Mouse (Mus musculus) neural tube, embryonic 15.5 days (tissue): ENCODE measurements around the gene Mrvi1. TPM values are rescaled to one million over a fixed set of nuclear protein-coding genes. Genes with fewer than 3 reads are reported as not detected.

Experiments used
- ATAC-seq: fragments of 200-750 bp; cut with Nextera tagmentation; 2 replicates; pipeline ENCODE4 v1.8.0; 2017; ENCODE audit warnings: mild to moderate bottlenecking, moderate TSS enrichment, moderate library complexity; ENCODE audit not compliant: low FRiP score
- H3K27ac ChIP-seq: fragments of 300-500 bp; sonication (generic); replicated peaks from 2 replicates; pipeline ENCODE4 v1.5.1; 2015; ENCODE audit warnings: mild to moderate bottlenecking, inconsistent platforms
- H3K27me3 ChIP-seq: fragments of 300-500 bp; sonication (generic); replicated peaks from 2 replicates; pipeline ENCODE4 v1.6.1; 2015; ENCODE audit warnings: inconsistent platforms
- H3K36me3 ChIP-seq: fragments of 300-500 bp; sonication (generic); 2 replicates; pipeline ENCODE4 v1.6.1; 2015; ENCODE audit warnings: inconsistent platforms
- H3K4me1 ChIP-seq: fragments of 300-500 bp; sonication (generic); 2 replicates; pipeline ENCODE4 v1.6.1; 2015; ENCODE audit warnings: inconsistent platforms
- H3K4me2 ChIP-seq: fragments of 300-500 bp; sonication (generic); 2 replicates; pipeline ENCODE4 v1.6.1; 2015; ENCODE audit warnings: inconsistent platforms, mild to moderate bottlenecking, moderate library complexity
- H3K4me3 ChIP-seq: fragments of 300-500 bp; sonication (generic); replicated peaks from 2 replicates; pipeline ENCODE4 v1.5.1; 2015; ENCODE audit warnings: mild to moderate bottlenecking, inconsistent platforms
- H3K9ac ChIP-seq: fragments of 300-500 bp; sonication (generic); replicated peaks from 2 replicates; pipeline ENCODE4 v1.6.1; 2015; ENCODE audit warnings: mild to moderate bottlenecking, inconsistent platforms
- H3K9me3 ChIP-seq: fragments of 300-500 bp; sonication (generic); replicated peaks from 2 replicates; pipeline ENCODE4 v1.6.1; 2016; ENCODE audit warnings: inconsistent platforms
- WGBS: fragments of 180-500 bp; shearing (Covaris S2); methylation state at CpG from one replicate; pipeline ENCODE4 v1.1.7; 2015; ENCODE audit warnings: mixed read lengths; 5-methylcytosine and 5-hydroxymethylcytosine counted together
- polyA plus RNA-seq: library from polyadenylated mRNA; unstranded; fragments of >200 nt; fragmentation: Nextera tagmentation; extraction: Ambion mirVana; gene quantifications from 2 replicates; pipeline ENCODE4 v1.2.1, GENCODE M21; 2015

The Mrvi1 gene
- polyA plus RNA-seq: 1.4 and 3.1 TPM in 2 replicates

DNA sequence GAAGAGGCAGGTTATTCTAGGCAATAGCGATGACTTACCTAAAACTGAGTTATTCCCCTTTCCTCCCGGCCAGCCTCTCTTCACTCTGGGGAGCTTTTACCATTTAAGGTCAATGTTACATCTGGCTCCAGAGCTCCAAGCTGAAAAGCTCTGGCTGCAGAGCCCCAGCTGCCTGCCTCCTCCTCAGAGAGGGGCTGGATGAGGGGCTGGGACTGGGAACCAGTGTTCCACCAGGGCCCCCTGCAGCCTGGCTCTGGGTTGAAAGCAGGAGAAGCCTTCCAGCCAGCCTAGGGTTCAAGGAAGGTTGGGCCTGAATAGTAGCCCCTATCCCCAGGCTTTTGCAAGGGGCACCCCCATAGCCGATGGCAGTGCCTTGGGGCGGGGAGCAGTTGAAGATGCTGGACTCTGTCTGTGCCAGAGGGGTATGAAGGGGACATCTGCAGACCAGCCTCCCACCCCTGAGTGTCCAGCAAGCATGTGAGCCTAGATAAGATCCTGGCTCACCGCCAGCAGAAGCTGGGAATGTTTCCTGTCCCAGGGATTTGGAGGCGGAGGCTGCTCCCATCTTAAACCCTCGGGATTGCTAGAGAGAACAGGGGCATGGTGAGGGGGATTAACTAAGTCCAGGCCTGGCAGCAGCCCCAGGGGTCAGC is at the start of gene Mrvi1:
TSS of gene Mrvi1 (minus strand) at position 409 of the 653 bp plus-strand sequence.
- no peak for ATAC-seq
- 0 out of 2 replicates have a peak within 1 kb of the TSS, but pooled peaks have one; percentile 6 for H3K27ac ChIP-seq
- H3K4me2 ChIP-seq: no peak within 1 kb of the TSS
- no peak within 1 kb of the TSS for H3K4me3 ChIP-seq
- no peak within 1 kb of the TSS for H3K9ac ChIP-seq
- peaks cover 14% of the 10 kb centered on the region; the same call in 1 of the 2 replicates for H3K4me1 ChIP-seq
- no peaks in the 10 kb centered on the region for H3K36me3 ChIP-seq
- no peaks in the 10 kb centered on the region for H3K9me3 ChIP-seq
- 67% methylated on average over 7 of the region's 7 CpGs for WGBS
- no peaks in the 10 kb centered on the region for H3K27me3 ChIP-seq

- peak overlapping the region; percentile 79 for H3K4me2 ChIP-seq
- H3K36me3 ChIP-seq: peaks cover 18% of the 10 kb centered on the region
- peak overlapping the region; percentile 99 for H3K27ac ChIP-seq
- H3K9me3 ChIP-seq: no peaks in the 10 kb centered on the region
- peak; percentile 72 for ATAC-seq
- H3K4me1 ChIP-seq: peaks cover 14% of the 10 kb centered on the region
- peak overlapping the region; percentile 89 for H3K4me3 ChIP-seq
- H3K9ac ChIP-seq: peak overlapping the region; percentile 80
- H3K27me3 ChIP-seq: no peaks in the 10 kb centered on the region
- under 1% methylated on average over 29 of the region's 29 CpGs for whole genome bisulfite sequencing
Observed at GRCm38 (mm10) chr7:111029046-111029553, 46.8 kb upstream of the Mrvi1 start.

- peak; percentile 97 for ATAC-seq
- peak within 1 kb of the TSS; percentile 79 for H3K4me2 ChIP-seq
Observed at GRCm38 (mm10) chr7:111028281-111029045, 46.2 kb upstream of the Mrvi1 start, which contains the start of gene Ctr9. Ctr9 (plus strand) TSS chr7:111028951.

DNA sequence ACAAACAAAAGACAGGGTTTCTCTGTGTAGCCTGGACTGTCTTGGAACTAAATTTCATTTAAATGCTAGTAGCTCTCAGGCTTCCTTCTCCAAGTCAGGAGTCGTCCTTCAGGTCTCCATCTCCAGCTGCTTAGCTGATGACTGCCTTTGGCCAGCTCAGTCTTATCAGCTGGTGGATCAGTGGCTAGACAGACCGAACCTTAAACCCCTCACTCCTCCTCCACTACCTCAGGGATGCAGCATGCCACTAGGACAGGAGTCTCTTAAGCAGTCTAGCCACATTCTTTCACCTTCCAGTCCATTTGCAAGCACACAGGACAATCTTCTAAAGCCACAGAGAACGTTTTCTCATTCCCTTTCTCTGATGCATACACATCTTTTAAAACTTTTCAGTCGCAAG is 42.7 kb upstream of the Mrvi1 start:
- Histone ChIP-seq H3K4me3 (no peak overlapping the region), H3K27me3 (no peaks in the 10 kb centered on the region), H3K27ac (no peak overlapping the region), H3K9me3 (no peaks in the 10 kb centered on the region), H3K4me2 (no peak overlapping the region), H3K36me3 (no peaks in the 10 kb centered on the region), H3K9ac (no peak overlapping the region), H3K4me1 (peaks cover 13% of the 10 kb centered on the region)
- no peak for ATAC-seq
- 77% methylated on average over 4 of the region's 4 CpGs for WGBS

More at GRCm38 (mm10) chr7:111028281-111029045, 46.2 kb upstream of the Mrvi1 start, which contains the start of gene Ctr9:
- H3K9ac ChIP-seq: peak within 1 kb of the TSS; percentile 80
- H3K4me1 ChIP-seq: peaks cover 17% of the 10 kb centered on the region
- no peaks in the 10 kb centered on the region for H3K27me3 ChIP-seq
- H3K36me3 ChIP-seq: peaks cover 14% of the 10 kb centered on the region
- WGBS: 6% methylated on average over 45 of the region's 45 CpGs
- H3K4me3 ChIP-seq: peak within 1 kb of the TSS; percentile 89
- no peaks in the 10 kb centered on the region for H3K9me3 ChIP-seq
- peak within 1 kb of the TSS; percentile 99 for H3K27ac ChIP-seq

DNA sequence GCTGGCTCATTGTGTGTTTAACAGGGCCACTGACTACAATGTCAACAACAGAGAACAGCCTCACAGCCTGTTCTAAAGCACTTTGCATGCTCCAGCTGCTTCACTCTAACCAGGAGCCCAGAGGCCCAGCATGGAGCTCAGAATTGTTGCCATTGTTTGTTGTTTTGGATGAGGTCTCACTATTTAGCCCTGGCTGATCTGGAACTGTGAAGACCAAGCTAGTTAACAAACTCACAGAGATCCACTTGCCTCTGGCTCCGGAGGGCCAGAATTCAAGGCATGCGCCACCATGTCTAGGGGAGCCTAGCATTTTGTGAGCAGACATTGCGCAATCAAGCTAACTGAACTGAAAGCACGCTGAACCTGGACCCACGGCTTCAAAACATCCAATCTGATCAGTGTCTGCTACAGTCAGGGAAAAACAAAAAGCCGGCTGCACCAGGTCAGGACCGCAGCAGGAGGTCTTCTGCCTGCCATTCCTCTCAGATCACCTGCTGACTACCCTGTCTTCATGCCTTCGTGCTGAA is 41.9 kb upstream of the Mrvi1 start:
- Histone ChIP-seq H3K36me3 (no peaks in the 10 kb centered on the region), H3K27me3 (no peaks in the 10 kb centered on the region), H3K4me3 (no peak overlapping the region), H3K9me3 (no peaks in the 10 kb centered on the region), H3K27ac (peak overlapping the region; percentile 51), H3K4me2 (no peak overlapping the region), H3K4me1 (peaks cover 7% of the 10 kb centered on the region), H3K9ac (no peak overlapping the region)
- 19% methylated on average over 8 of the region's 8 CpGs for WGBS
- ATAC-seq: no peak

DNA sequence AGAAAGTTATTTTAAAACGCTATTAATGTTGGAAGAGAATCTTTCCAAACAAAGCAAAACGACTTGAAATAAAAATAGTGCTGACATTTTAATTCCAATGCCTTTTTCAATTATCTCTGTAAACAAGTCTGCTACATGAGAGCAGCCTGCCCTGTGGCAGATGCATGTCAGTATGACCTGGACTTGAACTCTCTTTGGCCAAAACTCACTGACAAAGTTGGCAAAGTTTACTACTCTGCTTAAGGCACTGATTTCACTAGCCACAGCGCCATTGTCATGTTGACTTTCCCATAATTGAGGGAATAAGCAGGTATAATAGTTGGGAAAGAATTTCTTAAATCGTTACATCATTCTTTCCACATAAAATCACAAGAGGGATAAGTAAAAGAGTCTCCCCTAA is 38.6 kb upstream of the Mrvi1 start:
- ATAC-seq: no peak
- WGBS: 85% methylated on average over 4 of the region's 4 CpGs
- Histone ChIP-seq H3K4me1 (peaks cover 7% of the 10 kb centered on the region), H3K9me3 (no peaks in the 10 kb centered on the region), H3K27ac (no peak overlapping the region), H3K27me3 (no peaks in the 10 kb centered on the region), H3K9ac (no peak overlapping the region), H3K36me3 (no peaks in the 10 kb centered on the region), H3K4me3 (no peak overlapping the region), H3K4me2 (no peak overlapping the region)

- Histone ChIP-seq H3K27me3 (no peaks in the 10 kb centered on the region), H3K9me3 (no peaks in the 10 kb centered on the region), H3K9ac (no peak overlapping the region), H3K27ac (no peak overlapping the region), H3K4me1 (0 out of 2 replicates have a peak, but pooled peaks cover 2% of the 10 kb centered on the region), H3K36me3 (no peaks in the 10 kb centered on the region), H3K4me3 (no peak overlapping the region), H3K4me2 (no peak overlapping the region)
- WGBS: 89% methylated on average over 3 of the region's 3 CpGs
- no peak for ATAC-seq
Observed at GRCm38 (mm10) chr7:111016921-111017320, 34.7 kb upstream of the Mrvi1 start.

DNA sequence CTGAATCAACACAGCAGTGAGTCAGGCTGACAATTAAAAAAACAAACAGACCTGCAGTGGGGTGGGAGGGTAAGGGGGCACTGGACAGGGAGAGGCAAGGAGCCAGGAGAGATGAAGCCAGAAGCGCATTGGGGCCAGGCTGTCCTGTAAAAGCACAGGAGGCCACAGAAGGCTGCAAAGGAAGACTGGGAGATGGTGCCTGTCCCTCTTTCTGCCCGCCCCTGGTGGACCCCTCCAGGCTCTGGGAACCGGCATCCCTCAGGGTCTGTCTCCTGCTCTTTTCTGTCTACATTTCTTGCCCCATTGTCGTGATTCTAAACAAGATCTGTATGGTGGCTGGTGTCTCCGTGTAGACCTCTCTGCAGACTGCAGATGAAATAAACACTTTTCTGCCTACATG is 33.5 kb upstream of the Mrvi1 start:
- H3K4me1 ChIP-seq: 0 out of 2 replicates have a peak, but pooled peaks cover 2% of the 10 kb centered on the region
- no peaks in the 10 kb centered on the region for H3K36me3 ChIP-seq
- no peak overlapping the region for H3K27ac ChIP-seq
- H3K4me2 ChIP-seq: no peak overlapping the region
- no peaks in the 10 kb centered on the region for H3K9me3 ChIP-seq
- ATAC-seq: no peak
- H3K9ac ChIP-seq: no peak overlapping the region
- WGBS: 75% methylated on average over 5 of the region's 5 CpGs
- no peak overlapping the region for H3K4me3 ChIP-seq
- H3K27me3 ChIP-seq: no peaks in the 10 kb centered on the region

DNA sequence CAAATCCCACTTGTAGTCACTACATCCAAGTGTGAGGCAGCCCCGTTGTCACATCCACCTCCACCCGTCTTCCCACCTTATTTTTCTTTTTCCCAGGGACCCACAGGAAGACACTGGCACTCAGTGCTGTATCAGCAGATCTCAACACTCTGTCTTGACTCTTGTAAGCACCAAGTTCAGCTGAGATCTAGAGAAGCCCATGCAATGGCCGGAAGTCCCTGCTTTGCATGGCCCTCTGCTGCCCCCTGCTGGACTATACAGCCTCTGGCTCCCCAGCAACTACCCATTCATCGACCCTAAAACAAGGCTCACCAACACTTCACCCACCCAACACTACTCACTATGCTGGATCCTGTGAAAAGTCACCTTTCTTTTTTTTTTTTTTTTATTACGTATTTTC is 32.6 kb upstream of the Mrvi1 start:
- ATAC-seq: peak; percentile 86
- no peaks in the 10 kb centered on the region for H3K36me3 ChIP-seq
- WGBS: 38% methylated on average over 5 of the region's 5 CpGs
- 0 out of 2 replicates have a peak, but pooled peaks cover 2% of the 10 kb centered on the region for H3K4me1 ChIP-seq
- H3K27me3 ChIP-seq: no peaks in the 10 kb centered on the region
- H3K27ac ChIP-seq: no peak overlapping the region
- no peak overlapping the region for H3K9ac ChIP-seq
- H3K4me2 ChIP-seq: no peak overlapping the region
- no peaks in the 10 kb centered on the region for H3K9me3 ChIP-seq
- H3K4me3 ChIP-seq: no peak overlapping the region

GRCm38 (mm10) chr7:111014039-111014605 is 31.9 kb upstream of the Mrvi1 start:
- H3K9me3 ChIP-seq: no peaks in the 10 kb centered on the region
- no peak for ATAC-seq
- no peak overlapping the region for H3K9ac ChIP-seq
- H3K27ac ChIP-seq: no peak overlapping the region
- WGBS: 77% methylated on average over 7 of the region's 7 CpGs
- no peak overlapping the region for H3K4me3 ChIP-seq
- H3K4me1 ChIP-seq: 0 out of 2 replicates have a peak, but pooled peaks cover 2% of the 10 kb centered on the region
- H3K4me2 ChIP-seq: no peak overlapping the region
- H3K36me3 ChIP-seq: no peaks in the 10 kb centered on the region
- H3K27me3 ChIP-seq: no peaks in the 10 kb centered on the region

GRCm38 (mm10) chr7:111004136-111004840 is 22.0 kb upstream of the Mrvi1 start:
- Histone ChIP-seq H3K27me3 (no peaks in the 10 kb centered on the region), H3K27ac (no peak overlapping the region), H3K4me1 (no peaks in the 10 kb centered on the region), H3K36me3 (no peaks in the 10 kb centered on the region), H3K4me2 (no peak overlapping the region), H3K4me3 (no peak overlapping the region), H3K9me3 (no peaks in the 10 kb centered on the region), H3K9ac (no peak overlapping the region)
- ATAC-seq: no peak
- 93% methylated on average over 3 of the region's 3 CpGs for WGBS
